Mouse (Mus musculus): ENCODE results near the gene Dgkg. TPM values are rescaled to one million over a fixed set of nuclear protein-coding genes. Genes with fewer than 3 reads are reported as not detected.

Gene Dgkg
- polyA plus RNA-seq, 1 experiment from 2014 or later, result 1.5 TPM

DNA sequence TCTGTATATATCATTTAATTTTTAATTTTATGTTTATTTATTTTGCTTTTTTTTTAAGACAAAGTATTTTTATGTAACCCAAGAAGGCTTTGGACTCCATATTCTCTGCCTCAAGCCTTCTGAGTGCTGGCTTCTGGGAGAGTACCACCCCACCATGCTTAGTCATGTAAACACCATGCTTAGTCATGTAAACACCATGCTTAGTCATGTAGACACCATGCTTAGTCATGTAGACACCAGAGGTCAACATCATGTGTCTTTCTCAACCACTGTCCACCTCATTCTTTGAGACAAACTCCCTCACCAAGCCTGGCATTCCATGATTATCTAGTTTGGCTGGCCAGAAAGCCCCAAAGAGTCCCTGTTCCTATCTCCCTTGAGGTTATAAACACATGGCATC lies 25.7 kb upstream of the Dgkg start:
- Histone ChIP-seq H3K36me3 (ENCODE audit: control insufficient read depth, insufficient read depth) (no peaks in the 10 kb centered on the region), H3K4me1 (ENCODE audit: control insufficient read depth, low read depth, low read length) (no peaks in the 10 kb centered on the region), H3K9me3 (replicated peaks; ENCODE audit: control insufficient read depth, low read length) (no peaks in the 10 kb centered on the region), H3K27me3 (ENCODE audit: control insufficient read depth, insufficient read depth, low read depth, low read length) (no peaks in the 10 kb centered on the region), H3K27ac (ENCODE audit: low read length) (no peak overlapping the region), H3K4me2 (ENCODE audit: low read depth, low read length) (no peak overlapping the region), H3K4me3 (ENCODE audit: low read depth, low read length) (no peak overlapping the region), H3K9ac (ENCODE audit: low read depth, low read length) (no peak overlapping the region)
- no peak for ATAC-seq (ENCODE audit: low read depth)

DNA sequence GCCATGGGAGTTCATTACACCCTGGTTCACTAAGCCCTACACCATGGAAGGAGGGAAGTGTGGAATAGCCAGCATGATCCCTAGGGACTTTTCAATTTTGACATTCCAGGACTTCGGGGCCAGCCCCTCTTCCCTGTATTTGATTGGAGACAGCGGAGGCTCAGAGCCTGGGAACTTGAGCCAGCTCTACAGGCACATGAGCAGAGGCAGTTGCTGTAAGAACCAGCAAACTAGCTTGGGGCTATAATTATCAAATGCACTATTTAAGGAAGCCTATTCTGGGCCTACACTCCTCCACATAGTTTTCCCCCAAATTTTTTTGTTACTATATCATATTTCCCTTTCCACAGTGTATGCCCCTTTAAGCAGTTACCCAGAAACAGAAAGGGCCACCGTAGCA lies 22.6 kb upstream of the Dgkg start:
- no peak for ATAC-seq (ENCODE audit: low read depth)
- Histone ChIP-seq H3K4me2 (ENCODE audit: low read depth, low read length) (no peak overlapping the region), H3K27me3 (ENCODE audit: control insufficient read depth, insufficient read depth, low read depth, low read length) (no peaks in the 10 kb centered on the region), H3K36me3 (ENCODE audit: control insufficient read depth, insufficient read depth) (no peaks in the 10 kb centered on the region), H3K4me1 (ENCODE audit: control insufficient read depth, low read depth, low read length) (no peaks in the 10 kb centered on the region), H3K9ac (ENCODE audit: low read depth, low read length) (no peak overlapping the region), H3K9me3 (replicated peaks; ENCODE audit: control insufficient read depth, low read length) (no peaks in the 10 kb centered on the region), H3K27ac (ENCODE audit: low read length) (no peak overlapping the region), H3K4me3 (ENCODE audit: low read depth, low read length) (no peak overlapping the region)
- WGBS (ENCODE audit: insufficient replicate concordance), result 70% methylated on average over 3 of the region's 3 CpGs

DNA sequence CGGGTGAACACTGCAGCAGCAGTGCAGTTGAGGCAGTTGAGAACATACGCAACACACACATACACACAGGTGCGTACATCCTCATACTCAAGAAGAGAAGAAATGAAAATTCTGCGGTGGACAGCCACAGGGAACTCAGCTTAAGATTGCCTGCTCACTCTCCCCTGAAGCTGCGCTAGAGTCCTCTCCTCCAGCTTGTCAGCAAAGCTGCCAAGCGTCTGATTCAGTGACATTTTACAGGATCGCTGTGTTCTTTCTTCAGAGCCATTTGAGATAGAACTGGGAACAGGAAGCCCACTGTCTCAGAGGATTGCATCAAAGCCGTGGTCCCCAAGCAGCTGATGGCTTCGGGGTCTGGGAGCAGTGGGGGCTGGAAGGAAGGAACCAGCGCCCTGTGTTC lies 17.6 kb upstream of the Dgkg start:
- Histone ChIP-seq H3K27ac (ENCODE audit: low read length) (no peak overlapping the region), H3K27me3 (ENCODE audit: control insufficient read depth, insufficient read depth, low read depth, low read length) (no peaks in the 10 kb centered on the region), H3K9ac (ENCODE audit: low read depth, low read length) (no peak overlapping the region), H3K9me3 (replicated peaks; ENCODE audit: control insufficient read depth, low read length) (no peaks in the 10 kb centered on the region), H3K4me3 (ENCODE audit: low read depth, low read length) (no peak overlapping the region), H3K36me3 (ENCODE audit: control insufficient read depth, insufficient read depth) (no peaks in the 10 kb centered on the region), H3K4me1 (ENCODE audit: control insufficient read depth, low read depth, low read length) (no peaks in the 10 kb centered on the region), H3K4me2 (ENCODE audit: low read depth, low read length) (no peak overlapping the region)
- 65% methylated on average over 10 of the region's 10 CpGs for WGBS (ENCODE audit: insufficient replicate concordance)
- ATAC-seq (ENCODE audit: low read depth), result no peak

DNA sequence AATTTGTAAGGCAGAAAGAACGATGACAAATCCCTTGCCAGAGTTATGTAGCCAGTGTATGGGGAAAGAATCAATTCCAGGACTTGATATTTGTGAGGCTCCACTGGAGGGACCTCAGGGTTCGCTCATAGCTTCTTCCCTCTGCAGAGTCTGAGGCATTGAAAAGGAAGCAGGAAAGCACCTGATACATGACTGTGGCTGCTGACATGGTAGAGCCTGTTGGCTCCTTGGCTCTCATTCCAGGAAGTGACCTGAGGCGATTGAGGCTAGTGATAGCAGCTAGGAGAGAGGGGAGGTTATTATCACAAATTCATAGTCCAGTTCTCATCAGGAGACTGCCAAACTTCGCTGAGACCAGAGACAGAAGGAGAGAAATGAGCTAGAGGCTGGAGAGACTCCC lies 17.1 kb upstream of the Dgkg start:
- Histone ChIP-seq H3K9ac (ENCODE audit: low read depth, low read length) (no peak overlapping the region), H3K4me1 (ENCODE audit: control insufficient read depth, low read depth, low read length) (no peaks in the 10 kb centered on the region), H3K4me2 (ENCODE audit: low read depth, low read length) (no peak overlapping the region), H3K27ac (ENCODE audit: low read length) (no peak overlapping the region), H3K4me3 (ENCODE audit: low read depth, low read length) (no peak overlapping the region), H3K36me3 (ENCODE audit: control insufficient read depth, insufficient read depth) (no peaks in the 10 kb centered on the region), H3K9me3 (replicated peaks; ENCODE audit: control insufficient read depth, low read length) (no peaks in the 10 kb centered on the region), H3K27me3 (ENCODE audit: control insufficient read depth, insufficient read depth, low read depth, low read length) (no peaks in the 10 kb centered on the region)
- ATAC-seq (ENCODE audit: low read depth), result no peak
- WGBS (ENCODE audit: insufficient replicate concordance), result 39% methylated on average over 4 of the region's 4 CpGs

DNA sequence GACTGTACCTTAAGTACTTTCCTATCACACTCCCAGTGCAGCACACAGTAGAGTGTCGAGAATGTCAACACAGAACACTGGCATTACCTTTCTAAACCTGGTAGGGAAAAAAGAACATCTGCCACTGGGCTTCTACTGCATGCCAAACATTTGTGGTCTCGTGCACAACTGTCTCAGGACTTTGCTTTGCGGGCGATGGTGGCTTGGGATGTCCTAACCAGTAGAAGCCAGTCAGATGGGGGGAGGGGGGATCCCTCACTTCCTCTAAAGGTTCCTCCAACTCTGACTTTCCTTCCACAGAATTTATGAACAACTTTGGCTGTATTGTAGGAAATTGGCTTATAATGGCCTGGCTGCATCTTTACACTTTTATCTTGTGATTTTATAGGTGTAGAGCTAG lies 7.0 kb upstream of the Dgkg start:
- H3K4me1 ChIP-seq (ENCODE audit: control insufficient read depth, low read depth, low read length), result no peaks in the 10 kb centered on the region; the same call in none of the 2 replicates
- no peaks in the 10 kb centered on the region for H3K9me3 ChIP-seq (replicated peaks; ENCODE audit: control insufficient read depth, low read length)
- WGBS (ENCODE audit: insufficient replicate concordance), result 30% methylated on average over 4 of the region's 4 CpGs
- H3K4me2 ChIP-seq (ENCODE audit: low read depth, low read length), result no peak overlapping the region
- H3K9ac ChIP-seq (ENCODE audit: low read depth, low read length), result no peak overlapping the region
- no peak for ATAC-seq (ENCODE audit: low read depth)
- H3K4me3 ChIP-seq (ENCODE audit: low read depth, low read length), result no peak overlapping the region
- H3K36me3 ChIP-seq (ENCODE audit: control insufficient read depth, insufficient read depth), result no peaks in the 10 kb centered on the region
- H3K27ac ChIP-seq (ENCODE audit: low read length), result no peak overlapping the region
- no peaks in the 10 kb centered on the region for H3K27me3 ChIP-seq (ENCODE audit: control insufficient read depth, insufficient read depth, low read depth, low read length)

DNA sequence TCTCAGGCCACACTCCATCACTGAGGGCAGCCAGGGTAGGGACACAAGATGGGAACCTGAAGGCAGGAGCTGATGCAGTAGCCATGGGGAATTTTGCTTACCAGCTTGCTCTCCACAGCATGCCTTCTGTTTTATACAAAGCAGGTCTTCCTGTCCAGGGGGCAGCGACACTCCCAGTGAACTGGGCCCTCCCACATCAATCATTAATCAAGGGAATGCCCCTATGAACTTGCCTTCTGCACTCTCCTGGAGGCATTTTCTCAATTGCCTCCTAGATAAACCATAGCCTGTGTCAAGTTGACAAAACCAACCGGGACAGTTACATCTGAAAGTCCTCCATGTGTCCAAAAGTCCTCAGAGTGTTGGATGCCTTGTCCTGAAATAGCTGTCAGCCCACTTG lies 6.1 kb upstream of the Dgkg start:
- H3K4me3 ChIP-seq (ENCODE audit: low read depth, low read length), result no peak overlapping the region
- H3K4me2 ChIP-seq (ENCODE audit: low read depth, low read length), result no peak overlapping the region
- H3K9ac ChIP-seq (ENCODE audit: low read depth, low read length), result no peak overlapping the region
- 0 out of 2 replicates have a peak, but pooled peaks have one; percentile 5 for ATAC-seq (ENCODE audit: low read depth)
- WGBS (ENCODE audit: insufficient replicate concordance), result 29% methylated on average over 2 of the region's 2 CpGs
- H3K27ac ChIP-seq (ENCODE audit: low read length), result no peak overlapping the region
- no peaks in the 10 kb centered on the region; the same call in none of the 2 replicates for H3K4me1 ChIP-seq (ENCODE audit: control insufficient read depth, low read depth, low read length)
- H3K27me3 ChIP-seq (ENCODE audit: control insufficient read depth, insufficient read depth, low read depth, low read length), result no peaks in the 10 kb centered on the region
- no peaks in the 10 kb centered on the region for H3K9me3 ChIP-seq (replicated peaks; ENCODE audit: control insufficient read depth, low read length)
- no peaks in the 10 kb centered on the region for H3K36me3 ChIP-seq (ENCODE audit: control insufficient read depth, insufficient read depth)

DNA sequence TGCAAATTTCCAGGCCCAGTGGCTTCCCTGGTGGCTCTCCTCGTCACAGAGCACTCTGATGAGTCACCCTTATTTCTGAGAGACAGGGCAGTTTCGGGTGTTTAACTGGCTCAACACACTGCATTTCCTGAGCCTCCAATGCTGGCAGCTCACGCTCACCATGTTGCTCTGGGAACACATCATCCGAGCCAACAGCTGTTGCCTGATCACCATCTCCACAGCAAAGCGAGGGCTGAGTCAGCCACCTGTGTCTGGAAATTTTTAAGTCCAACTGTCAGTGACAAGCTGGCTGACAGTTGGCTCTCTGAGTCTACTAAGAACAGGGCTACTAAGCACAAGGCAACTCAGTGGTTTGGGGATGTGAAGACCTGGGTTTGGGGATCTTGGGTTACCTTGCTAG lies 4.1 kb upstream of the Dgkg start:
- H3K4me3 ChIP-seq (ENCODE audit: low read depth, low read length), result no peak overlapping the region
- no peak overlapping the region for H3K27ac ChIP-seq (ENCODE audit: low read length)
- H3K27me3 ChIP-seq (ENCODE audit: control insufficient read depth, insufficient read depth, low read depth, low read length), result peaks cover 12% of the 10 kb centered on the region
- ATAC-seq (ENCODE audit: low read depth), result no peak
- no peak overlapping the region for H3K4me2 ChIP-seq (ENCODE audit: low read depth, low read length)
- H3K4me1 ChIP-seq (ENCODE audit: control insufficient read depth, low read depth, low read length), result no peaks in the 10 kb centered on the region; the same call in none of the 2 replicates
- no peaks in the 10 kb centered on the region for H3K36me3 ChIP-seq (ENCODE audit: control insufficient read depth, insufficient read depth)
- WGBS (ENCODE audit: insufficient replicate concordance), result 40% methylated on average over 5 of the region's 5 CpGs
- H3K9ac ChIP-seq (ENCODE audit: low read depth, low read length), result no peak overlapping the region
- no peaks in the 10 kb centered on the region for H3K9me3 ChIP-seq (replicated peaks; ENCODE audit: control insufficient read depth, low read length)

DNA sequence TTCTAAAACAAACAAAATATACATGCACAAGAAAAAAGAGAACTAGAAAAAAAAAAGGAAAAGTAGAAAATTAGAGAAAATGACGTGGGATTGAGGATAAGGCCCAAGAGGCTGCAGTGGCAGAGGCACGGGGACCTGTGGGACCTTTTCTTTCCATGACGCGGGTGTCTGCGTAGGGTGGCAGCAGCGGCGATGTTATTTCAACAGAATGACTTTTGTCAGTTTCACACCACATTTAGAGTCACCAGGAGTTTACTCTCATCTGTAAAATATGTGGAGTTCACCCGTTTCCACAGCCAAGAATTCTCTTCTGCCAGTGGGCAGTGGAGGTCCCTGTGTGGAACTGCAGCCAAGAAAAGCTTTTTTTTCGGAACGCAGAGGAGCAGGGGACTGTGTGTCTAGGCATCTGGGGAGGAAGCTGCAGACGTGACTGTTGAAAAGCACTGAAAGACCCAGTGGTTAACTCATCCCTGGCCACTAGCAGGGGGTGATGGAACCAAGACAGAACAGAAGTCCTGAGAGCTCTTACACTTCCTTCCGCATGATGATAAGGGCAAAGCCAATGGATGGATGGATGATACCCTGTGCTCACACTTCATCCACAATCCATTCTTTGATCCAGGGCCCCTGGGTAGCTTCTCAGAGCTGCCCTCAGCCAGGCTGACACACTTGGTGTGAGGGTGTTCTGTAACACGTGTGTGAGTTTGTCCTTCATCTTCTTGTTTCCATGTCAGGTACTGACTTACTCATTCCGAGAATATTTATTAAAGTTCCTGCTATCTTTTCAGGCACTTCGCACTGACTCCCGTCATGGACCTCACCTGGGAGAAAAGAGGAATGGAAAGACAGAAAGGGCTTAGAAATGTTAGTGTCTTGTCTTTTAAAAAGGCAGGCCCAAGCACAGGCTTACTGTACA lies 1.1 kb upstream of the Dgkg start:
- Histone ChIP-seq H3K9ac (ENCODE audit: low read depth, low read length) (no peak overlapping the region), H3K27me3 (ENCODE audit: control insufficient read depth, insufficient read depth, low read depth, low read length) (peaks cover 13% of the 10 kb centered on the region), H3K9me3 (replicated peaks; ENCODE audit: control insufficient read depth, low read length) (no peaks in the 10 kb centered on the region), H3K4me3 (ENCODE audit: low read depth, low read length) (no peak overlapping the region), H3K4me2 (ENCODE audit: low read depth, low read length) (no peak overlapping the region), H3K36me3 (ENCODE audit: control insufficient read depth, insufficient read depth) (no peaks in the 10 kb centered on the region), H3K4me1 (ENCODE audit: control insufficient read depth, low read depth, low read length) (no peaks in the 10 kb centered on the region; the same call in 1 of the 2 replicates), H3K27ac (ENCODE audit: low read length) (no peak overlapping the region)
- WGBS (ENCODE audit: insufficient replicate concordance), result 50% methylated on average over 16 of the region's 16 CpGs
- ATAC-seq (ENCODE audit: low read depth), result no peak

DNA sequence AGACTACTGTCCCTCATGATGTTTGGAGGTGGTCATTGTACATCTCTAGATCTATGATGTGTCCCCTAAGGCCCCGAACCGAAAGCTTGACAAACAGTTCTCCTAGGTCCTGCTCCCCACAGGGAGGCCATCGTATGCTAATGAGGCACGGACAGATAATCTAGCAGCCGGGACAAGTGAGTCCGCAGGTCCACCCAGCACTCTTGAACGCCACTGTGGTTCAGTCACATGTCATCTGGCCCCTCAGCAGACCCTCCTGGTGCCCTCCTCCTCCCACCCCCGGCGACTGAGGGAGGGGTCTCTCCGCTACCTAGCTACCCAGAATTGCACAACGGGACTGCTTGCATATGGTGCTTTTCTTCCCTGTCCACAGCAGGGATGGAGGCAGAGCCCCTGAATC lies 1.2 kb downstream of the Dgkg start:
- no peak overlapping the region for H3K27ac ChIP-seq (ENCODE audit: low read length)
- WGBS (ENCODE audit: insufficient replicate concordance), result 8% methylated on average over 11 of the region's 11 CpGs
- H3K4me2 ChIP-seq (ENCODE audit: low read depth, low read length), result peak overlapping the region; percentile 30; the same call in 1 of the 2 replicates
- no peaks in the 10 kb centered on the region for H3K36me3 ChIP-seq (ENCODE audit: control insufficient read depth, insufficient read depth)
- H3K4me1 ChIP-seq (ENCODE audit: control insufficient read depth, low read depth, low read length), result no peaks in the 10 kb centered on the region
- H3K4me3 ChIP-seq (ENCODE audit: low read depth, low read length), result peak overlapping the region; percentile 47
- peaks cover 13% of the 10 kb centered on the region for H3K27me3 ChIP-seq (ENCODE audit: control insufficient read depth, insufficient read depth, low read depth, low read length)
- ATAC-seq (ENCODE audit: low read depth), result no peak
- H3K9me3 ChIP-seq (replicated peaks; ENCODE audit: control insufficient read depth, low read length), result no peaks in the 10 kb centered on the region
- H3K9ac ChIP-seq (ENCODE audit: low read depth, low read length), result no peak overlapping the region
